Mouse (Mus musculus): ENCODE results near the gene Daam1.

GRCm38 (mm10) chr12:71821272-71821671 is 9.6 kb upstream of the Daam1 start:
- no peak for TF ChIP-seq POLR2A (IDR thresholded peaks at IDR 0.05; ENCODE audit: extremely low read depth, insufficient read depth, low read length)
- TF ChIP-seq CTCF (IDR thresholded peaks at IDR 0.05; ENCODE audit: low read depth, low read length): no peak
